In genomic region chr12:70556820-70557219, GRCm38 (mm10) we compare ENCODE assay signal across 12 mouse cellular contexts.
DNase-seq lines count a peak whose midpoint lies in the region; ATAC-seq lines count a peak whose summit lies in the region.
"Had no signal": no experiment of that assay in that cellular context is flagged by ENCODE, and none has a peak within 500 bp of the region (broad histone marks: within the 10 kb centered on the region; RNA-seq: fewer than 3 reads in every experiment).

No protein-coding gene starts in this region.

- H3K4me3 ChIP-seq in hindbrain, embryonic 14.5 days (replicated peaks; ENCODE audit: low read length), result no peak overlapping the region
- H3K4me3 ChIP-seq in hindbrain, embryonic 12.5 days, result no peak overlapping the region
- H3K4me3 ChIP-seq: liver, embryonic 15.5 days; stomach, embryonic 15.5 days had no signal

- no peaks in the 10 kb centered on the region for H3K27me3 ChIP-seq in hindbrain, embryonic 14.5 days (ENCODE audit: control insufficient read depth, insufficient read depth, low read length)
- no peaks in the 10 kb centered on the region for H3K27me3 ChIP-seq in hindbrain, embryonic 12.5 days
- H3K27me3 ChIP-seq: liver, embryonic 15.5 days; stomach, embryonic 15.5 days had no signal

- H3K27ac ChIP-seq in hindbrain, embryonic 14.5 days, result no peak overlapping the region
- H3K27ac ChIP-seq in hindbrain, embryonic 12.5 days, result no peak overlapping the region
- H3K27ac ChIP-seq: liver, embryonic 15.5 days; stomach, embryonic 15.5 days had no signal

- 73% methylated on average over 6 of the region's 6 CpGs for WGBS in hindbrain, embryonic 14.5 days
- 85% methylated on average over 6 of the region's 6 CpGs for WGBS in hindbrain, embryonic 12.5 days

- no peak for ATAC-seq in cerebellum, adult (ENCODE audit: insufficient number of reproducible peaks, low FRiP score, low TSS enrichment)
- ATAC-seq in hindbrain, embryonic 14.5 days (ENCODE audit: low FRiP score), result no peak
- ATAC-seq in hindbrain, embryonic 12.5 days (ENCODE audit: low FRiP score), result no peak
- ATAC-seq: intestine, embryonic 16.5 days had no signal

- peak; percentile 9 for DNase-seq in cerebellum, adult 9-10 months
- peak; percentile 48 for DNase-seq in hindbrain, embryonic 14.5 days (ENCODE audit: low spot score)
- peak; percentile 51 for DNase-seq in MN1 (ENCODE audit: low spot score)
- DNase-seq in cerebellum, postnatal 14 days, result peak; percentile 64 to 67
- no peak for DNase-seq in layer of hippocampus, adult 18-20 months (ENCODE audit: low spot score in 2 of 2)
- DNase-seq in frontal cortex, postnatal 10 days (ENCODE audit: low spot score in 2 of 2), result no peak
- DNase-seq: kidney, postnatal 14 days had no signal

- H3K9ac ChIP-seq in hindbrain, embryonic 14.5 days, result no peak overlapping the region
- no peak overlapping the region for H3K9ac ChIP-seq in hindbrain, embryonic 12.5 days
- H3K9ac ChIP-seq: liver, embryonic 15.5 days; stomach, embryonic 15.5 days had no signal

- H3K4me2 ChIP-seq in hindbrain, embryonic 14.5 days (replicated peaks), result no peak overlapping the region
- no peak overlapping the region for H3K4me2 ChIP-seq in hindbrain, embryonic 12.5 days (replicated peaks)
- H3K4me2 ChIP-seq: liver, embryonic 15.5 days; stomach, embryonic 15.5 days had no signal

- no peaks in the 10 kb centered on the region for H3K9me3 ChIP-seq in hindbrain, embryonic 14.5 days (ENCODE audit: control insufficient read depth, low read length)
- H3K9me3 ChIP-seq in hindbrain, embryonic 12.5 days (replicated peaks), result no peaks in the 10 kb centered on the region
- H3K9me3 ChIP-seq: liver, embryonic 15.5 days; stomach, embryonic 15.5 days had no signal

- no peaks in the 10 kb centered on the region for H3K4me1 ChIP-seq in hindbrain, embryonic 14.5 days (replicated peaks; ENCODE audit: control insufficient read depth, insufficient read depth, low read length)
- H3K4me1 ChIP-seq in hindbrain, embryonic 12.5 days, result no peaks in the 10 kb centered on the region
- H3K4me1 ChIP-seq: liver, embryonic 15.5 days had no signal

- no peaks in the 10 kb centered on the region for H3K36me3 ChIP-seq in hindbrain, embryonic 14.5 days (replicated peaks; ENCODE audit: control insufficient read depth, insufficient read depth)
- no peaks in the 10 kb centered on the region for H3K36me3 ChIP-seq in hindbrain, embryonic 12.5 days
- H3K36me3 ChIP-seq: liver, embryonic 15.5 days; stomach, embryonic 15.5 days had no signal

Comparison
In these comparisons a context has a peak if more than half of its experiments do, and no peak if none do; other contexts are left out.
1. DNase-seq: peak in cerebellum, adult 9-10 months (single experiment), hindbrain, embryonic 14.5 days (single experiment), MN1 (single experiment) and cerebellum, postnatal 14 days (2 of 2); none in layer of hippocampus, adult 18-20 months (0 of 2) and frontal cortex, postnatal 10 days (0 of 2).